Mouse (Mus musculus): Measurements from ENCODE around the gene Znrf2.
"Not testable (repeated sequence)": the region's sequence is repeated elsewhere in the genome, so short reads cannot be mapped to it uniquely, and the experiment has no call there.

Znrf2 gene

DNA sequence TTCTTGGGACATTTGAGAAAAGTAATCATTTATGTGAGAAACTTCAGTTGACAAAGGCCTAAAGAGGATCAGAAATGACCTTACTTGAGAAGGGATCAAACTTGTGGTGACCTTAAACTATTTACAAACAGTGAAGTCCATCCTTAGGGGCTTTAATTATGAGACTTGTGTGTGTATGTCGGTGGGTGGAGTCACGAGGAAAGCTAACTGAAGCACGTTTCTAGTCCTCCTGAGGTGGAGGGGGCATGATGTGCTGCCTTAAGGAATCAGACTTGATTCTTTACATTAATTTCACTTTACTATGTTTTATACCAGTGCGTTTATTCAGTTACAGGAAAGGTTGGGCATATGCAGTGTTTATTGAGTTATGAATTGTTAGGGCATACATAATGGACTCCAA is 2.6 kb downstream of the Znrf2 start:
- Histone ChIP-seq H3K36me3 (ENCODE audit: control insufficient read depth, insufficient read depth, low read length, poor library complexity, severe bottlenecking) (no peaks in the 10 kb centered on the region), H3K27me3 (ENCODE audit: control insufficient read depth, insufficient read depth, low read length, poor library complexity, severe bottlenecking) (no peaks in the 10 kb centered on the region)
- DNase-seq (ENCODE audit: low read depth, low spot score), result no peak

DNA sequence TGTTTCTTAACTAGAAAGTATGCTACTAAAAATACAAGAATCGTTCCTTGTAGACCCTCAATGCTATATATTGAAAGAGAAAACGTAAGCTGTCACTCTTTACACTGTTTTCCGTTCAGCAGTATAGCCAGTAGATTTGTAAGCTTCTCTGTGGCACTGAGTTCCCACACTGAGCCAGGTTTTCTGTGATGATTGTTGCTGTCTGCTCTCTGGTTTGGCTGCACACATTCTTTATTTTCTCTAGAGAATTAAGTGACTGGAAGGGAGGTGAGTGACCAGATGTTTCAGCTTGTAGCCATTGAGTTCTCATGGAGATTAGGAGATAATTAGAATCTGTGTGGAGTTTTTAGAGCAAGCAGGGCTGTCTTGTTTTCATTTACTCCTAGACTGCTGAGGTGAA is 3.0 kb downstream of the Znrf2 start:
- Histone ChIP-seq H3K36me3 (ENCODE audit: control insufficient read depth, insufficient read depth, low read length, poor library complexity, severe bottlenecking) (no peaks in the 10 kb centered on the region), H3K27me3 (ENCODE audit: control insufficient read depth, insufficient read depth, low read length, poor library complexity, severe bottlenecking) (no peaks in the 10 kb centered on the region)
- no peak for DNase-seq (ENCODE audit: low read depth, low spot score)

DNA sequence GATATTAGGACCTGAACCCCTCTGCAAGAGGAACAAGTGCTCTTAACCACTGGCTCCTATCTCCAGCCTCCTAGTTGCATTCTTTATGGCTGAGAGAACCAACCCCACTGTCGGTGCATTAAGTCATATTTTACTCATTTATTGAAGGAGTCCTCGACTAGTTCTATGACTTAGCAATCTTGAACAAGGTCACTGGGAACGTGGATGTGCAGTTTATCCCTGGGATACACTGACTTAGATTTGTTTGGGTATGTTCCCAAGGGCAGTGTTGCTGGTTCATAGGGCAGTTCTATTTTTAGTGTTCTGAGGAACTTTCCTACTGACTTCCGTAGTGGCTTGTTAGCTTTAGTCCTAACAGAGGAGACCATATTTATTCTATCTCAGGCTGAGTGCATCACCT is 5.6 kb downstream of the Znrf2 start:
- DNase-seq (ENCODE audit: low read depth, low spot score), result no peak
- no peaks in the 10 kb centered on the region for H3K36me3 ChIP-seq (ENCODE audit: control insufficient read depth, insufficient read depth, low read length, poor library complexity, severe bottlenecking)
- no peaks in the 10 kb centered on the region for H3K27me3 ChIP-seq (ENCODE audit: control insufficient read depth, insufficient read depth, low read length, poor library complexity, severe bottlenecking)

DNA sequence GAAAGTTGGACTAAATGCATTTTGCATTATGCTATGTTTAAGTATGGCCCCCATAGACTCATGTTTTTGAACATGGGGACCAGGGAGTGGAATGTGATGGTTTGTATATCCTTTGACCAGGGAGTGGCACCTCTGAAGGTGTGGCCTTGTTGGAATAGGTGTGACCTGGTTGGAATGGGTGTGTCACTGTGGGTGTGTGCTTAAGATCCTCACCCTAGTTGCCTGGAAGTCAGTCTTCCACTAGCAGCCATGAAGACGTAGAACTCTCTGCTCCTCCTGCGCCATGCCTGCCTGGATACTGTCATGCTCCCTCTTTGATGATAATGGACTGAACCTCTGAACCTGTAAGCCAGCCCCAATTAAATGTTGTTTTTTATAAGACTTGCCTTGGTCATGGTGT is 7.8 kb downstream of the Znrf2 start:
- H3K36me3 ChIP-seq (ENCODE audit: control insufficient read depth, insufficient read depth, low read length, poor library complexity, severe bottlenecking); H3K27me3 ChIP-seq (ENCODE audit: control insufficient read depth, insufficient read depth, low read length, poor library complexity, severe bottlenecking); DNase-seq (ENCODE audit: low read depth, low spot score): not testable (repeated sequence)

DNA sequence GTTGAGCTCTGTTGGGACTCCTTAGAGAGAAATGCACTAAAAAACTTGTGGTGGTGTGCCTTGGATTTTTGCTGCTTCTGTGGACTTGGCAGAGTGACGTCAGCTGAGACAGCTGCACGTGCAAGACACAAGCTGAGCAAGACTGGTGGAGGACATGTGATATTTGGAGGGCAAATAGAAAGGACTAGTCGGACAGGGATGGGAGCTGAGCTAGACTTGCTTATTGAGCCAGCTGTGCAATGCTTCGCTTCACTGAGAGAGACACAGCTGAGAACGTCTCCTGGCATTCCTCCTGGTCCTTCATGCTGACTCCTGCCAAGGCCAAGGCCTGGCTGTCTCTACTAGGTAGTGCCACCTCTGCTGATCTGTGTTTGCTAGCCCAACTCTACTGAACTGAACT is 10.8 kb downstream of the Znrf2 start:
- H3K36me3 ChIP-seq (ENCODE audit: control insufficient read depth, insufficient read depth, low read length, poor library complexity, severe bottlenecking), result no peaks in the 10 kb centered on the region
- no peaks in the 10 kb centered on the region for H3K27me3 ChIP-seq (ENCODE audit: control insufficient read depth, insufficient read depth, low read length, poor library complexity, severe bottlenecking)
- DNase-seq (ENCODE audit: low read depth, low spot score), result no peak

DNA sequence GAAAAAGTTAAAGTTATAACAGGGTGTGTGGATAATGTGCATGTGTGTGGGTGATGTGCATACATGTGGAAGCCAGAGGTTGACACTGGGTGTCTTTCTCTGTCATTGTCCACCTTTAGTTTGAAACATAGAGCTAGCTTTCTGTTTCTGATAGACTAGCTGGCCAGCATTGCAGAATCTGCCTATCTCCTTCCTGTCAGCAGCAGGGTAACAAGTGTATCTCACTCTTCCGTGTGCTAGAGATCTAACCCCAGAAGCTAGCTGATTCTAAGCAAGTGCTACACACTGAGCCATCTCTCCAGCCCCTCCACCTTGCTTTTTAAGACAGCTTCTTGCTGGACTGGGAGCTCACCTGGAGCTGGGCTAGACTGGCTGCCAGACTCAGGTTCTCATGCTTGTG is 11.6 kb downstream of the Znrf2 start:
- Histone ChIP-seq H3K36me3 (ENCODE audit: control insufficient read depth, insufficient read depth, low read length, poor library complexity, severe bottlenecking) (no peaks in the 10 kb centered on the region), H3K27me3 (ENCODE audit: control insufficient read depth, insufficient read depth, low read length, poor library complexity, severe bottlenecking) (no peaks in the 10 kb centered on the region)
- no peak for DNase-seq (ENCODE audit: low read depth, low spot score)

DNA sequence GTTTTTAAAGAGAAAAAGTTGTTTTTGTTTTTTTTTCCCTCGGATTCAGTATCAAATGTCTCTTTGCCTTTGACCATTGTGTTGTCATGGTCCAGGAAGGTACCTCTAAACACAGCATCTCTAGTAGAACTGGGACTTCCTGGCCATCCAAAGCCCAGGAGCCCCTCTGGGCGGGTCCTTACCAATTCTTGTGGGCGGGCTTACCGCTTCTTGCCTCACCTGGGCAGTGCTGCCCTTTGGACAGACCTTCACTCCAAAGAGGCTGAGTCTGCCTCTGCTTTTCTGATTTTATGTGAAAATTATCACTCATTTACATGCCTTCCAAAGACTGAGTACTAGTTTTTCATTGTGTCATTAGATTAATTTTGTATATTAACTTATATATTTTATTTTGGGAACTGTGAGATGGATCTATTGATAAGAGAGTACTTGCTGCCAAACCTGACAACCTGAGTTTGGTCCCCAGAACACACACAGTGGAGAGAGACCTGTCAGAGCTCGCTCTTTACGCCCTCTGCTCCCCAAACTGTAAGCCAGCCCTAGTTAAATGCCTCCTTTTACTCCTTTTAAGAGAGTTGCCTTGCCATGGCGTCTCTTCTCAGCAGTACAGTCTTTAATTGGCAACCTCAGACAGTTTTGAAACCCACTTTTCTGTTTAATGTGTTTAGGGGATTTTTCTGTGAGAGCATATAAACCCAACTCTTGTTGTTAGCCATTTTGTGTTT is 13.5 kb downstream of the Znrf2 start:
- DNase-seq (ENCODE audit: low read depth, low spot score), result no peak
- no peaks in the 10 kb centered on the region for H3K36me3 ChIP-seq (ENCODE audit: control insufficient read depth, insufficient read depth, low read length, poor library complexity, severe bottlenecking)
- no peaks in the 10 kb centered on the region for H3K27me3 ChIP-seq (ENCODE audit: control insufficient read depth, insufficient read depth, low read length, poor library complexity, severe bottlenecking)

DNA sequence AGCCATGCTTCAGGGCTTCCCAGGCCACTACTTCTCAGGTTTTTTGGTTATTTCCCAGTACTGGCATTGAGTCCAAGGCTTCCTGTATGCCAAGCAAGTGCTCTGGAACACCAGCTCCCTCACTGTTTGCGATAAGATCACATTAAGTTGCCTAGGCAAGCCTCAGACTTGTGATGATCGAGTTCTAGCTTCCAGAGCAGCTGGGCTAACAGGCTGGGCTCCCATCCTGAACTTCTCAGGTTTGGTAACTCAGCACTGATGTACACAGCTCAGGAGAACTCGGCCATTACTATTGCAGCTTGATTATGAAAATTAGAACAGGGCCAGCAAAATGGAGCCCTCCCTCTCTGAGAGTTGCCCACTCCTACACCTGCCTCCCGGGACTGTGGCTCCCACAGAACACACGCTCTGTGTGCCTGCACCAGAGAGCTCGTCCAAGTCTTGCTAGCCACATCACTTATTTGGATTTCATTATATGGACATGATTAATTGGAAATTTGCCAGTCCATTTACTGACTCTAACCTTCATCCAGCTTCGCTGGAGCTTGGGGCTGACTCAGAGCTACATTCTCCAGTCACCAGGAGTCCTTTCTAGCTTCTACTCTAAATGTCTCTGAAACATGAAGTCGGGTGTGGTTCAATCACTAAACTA is 14.5 kb downstream of the Znrf2 start:
- Histone ChIP-seq H3K27me3 (ENCODE audit: control insufficient read depth, insufficient read depth, low read length, poor library complexity, severe bottlenecking) (no peaks in the 10 kb centered on the region), H3K36me3 (ENCODE audit: control insufficient read depth, insufficient read depth, low read length, poor library complexity, severe bottlenecking) (no peaks in the 10 kb centered on the region)
- no peak for DNase-seq (ENCODE audit: low read depth, low spot score)

DNA sequence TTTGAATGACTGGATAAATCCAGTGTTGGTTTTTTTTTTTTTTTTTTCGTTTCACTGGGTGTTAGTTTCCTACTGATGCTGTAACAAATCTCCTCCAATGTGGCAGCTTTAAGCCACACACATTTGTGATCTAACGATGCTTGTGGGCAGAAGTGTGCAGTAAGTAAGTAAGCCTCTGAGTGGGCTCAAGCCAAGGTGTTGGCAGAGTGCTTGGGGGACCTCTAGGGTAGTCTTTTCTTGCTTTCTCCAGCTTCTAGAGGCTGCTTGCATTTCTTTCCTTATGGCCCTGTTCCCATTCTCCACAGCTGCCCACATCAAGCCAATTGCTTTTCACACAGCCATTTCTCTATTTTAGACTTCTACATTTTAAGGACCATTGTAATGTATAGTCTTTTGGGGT is 16.7 kb downstream of the Znrf2 start:
- no peaks in the 10 kb centered on the region for H3K27me3 ChIP-seq (ENCODE audit: control insufficient read depth, insufficient read depth, low read length, poor library complexity, severe bottlenecking)
- DNase-seq (ENCODE audit: low read depth, low spot score), result no peak
- H3K36me3 ChIP-seq (ENCODE audit: control insufficient read depth, insufficient read depth, low read length, poor library complexity, severe bottlenecking), result no peaks in the 10 kb centered on the region

DNA sequence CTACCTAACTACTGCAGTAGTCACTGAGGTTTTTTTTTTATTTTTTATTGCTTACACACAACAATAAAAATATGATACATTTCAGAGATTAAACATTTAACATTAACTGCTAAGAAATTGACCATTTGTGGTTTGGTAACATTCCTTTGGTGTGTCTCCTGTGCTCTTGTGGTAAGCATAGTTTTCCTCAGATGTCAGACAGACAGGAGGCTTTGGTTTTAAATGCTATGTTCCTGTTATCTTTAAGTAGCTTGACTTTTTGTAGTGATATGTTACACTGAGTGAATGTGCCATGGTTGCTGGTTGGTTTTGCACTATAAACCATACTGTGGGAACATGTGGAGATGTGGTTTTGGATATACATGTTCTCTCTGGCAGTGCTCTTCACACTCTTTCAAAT is 19.9 kb downstream of the Znrf2 start:
- H3K36me3 ChIP-seq (ENCODE audit: control insufficient read depth, insufficient read depth, low read length, poor library complexity, severe bottlenecking), result no peaks in the 10 kb centered on the region
- H3K27me3 ChIP-seq (ENCODE audit: control insufficient read depth, insufficient read depth, low read length, poor library complexity, severe bottlenecking), result no peaks in the 10 kb centered on the region
- DNase-seq (ENCODE audit: low read depth, low spot score), result no peak

DNA sequence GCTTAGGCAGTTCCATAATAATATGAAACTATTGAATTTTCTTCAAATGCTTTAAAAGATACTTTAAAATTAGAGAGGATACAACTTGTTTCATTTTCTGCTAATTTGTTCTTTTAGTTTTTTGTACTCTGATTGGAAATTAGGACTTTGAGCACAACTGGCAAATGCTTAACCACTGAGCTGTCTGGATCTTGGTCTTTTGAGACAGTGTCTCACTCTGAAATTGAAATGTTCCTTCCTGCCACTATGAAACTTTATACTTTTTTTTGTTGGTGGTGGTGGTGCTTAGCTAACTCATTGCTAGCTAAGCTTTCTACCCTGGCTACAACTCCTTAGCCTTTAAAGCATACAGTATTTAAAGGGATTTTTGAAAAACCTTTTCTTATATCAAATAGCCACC is 24.7 kb downstream of the Znrf2 start:
- Histone ChIP-seq H3K36me3 (ENCODE audit: control insufficient read depth, insufficient read depth, low read length, poor library complexity, severe bottlenecking) (no peaks in the 10 kb centered on the region), H3K27me3 (ENCODE audit: control insufficient read depth, insufficient read depth, low read length, poor library complexity, severe bottlenecking) (no peaks in the 10 kb centered on the region)
- DNase-seq (ENCODE audit: low read depth, low spot score), result no peak

DNA sequence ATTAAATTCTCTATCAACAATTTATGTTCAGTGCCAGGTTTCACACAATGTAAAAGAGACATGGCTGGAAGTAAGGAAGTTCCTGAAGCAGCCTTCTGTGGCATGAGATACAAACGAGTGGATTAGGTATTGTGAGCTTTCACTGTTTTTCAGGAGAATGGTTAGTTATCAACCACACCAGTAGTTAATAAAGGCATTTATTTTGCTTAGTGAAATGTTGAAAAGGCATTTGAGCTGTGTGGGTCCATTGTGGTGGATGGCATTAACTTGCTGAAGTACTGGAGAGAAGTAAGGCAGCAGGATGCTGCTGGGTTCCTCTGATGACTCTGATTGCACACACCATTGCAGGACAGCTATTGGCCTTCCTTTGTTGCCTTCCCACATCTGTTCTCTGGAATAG is 25.3 kb downstream of the Znrf2 start:
- Histone ChIP-seq H3K36me3 (ENCODE audit: control insufficient read depth, insufficient read depth, low read length, poor library complexity, severe bottlenecking) (no peaks in the 10 kb centered on the region), H3K27me3 (ENCODE audit: control insufficient read depth, insufficient read depth, low read length, poor library complexity, severe bottlenecking) (no peaks in the 10 kb centered on the region)
- no peak for DNase-seq (ENCODE audit: low read depth, low spot score)

DNA sequence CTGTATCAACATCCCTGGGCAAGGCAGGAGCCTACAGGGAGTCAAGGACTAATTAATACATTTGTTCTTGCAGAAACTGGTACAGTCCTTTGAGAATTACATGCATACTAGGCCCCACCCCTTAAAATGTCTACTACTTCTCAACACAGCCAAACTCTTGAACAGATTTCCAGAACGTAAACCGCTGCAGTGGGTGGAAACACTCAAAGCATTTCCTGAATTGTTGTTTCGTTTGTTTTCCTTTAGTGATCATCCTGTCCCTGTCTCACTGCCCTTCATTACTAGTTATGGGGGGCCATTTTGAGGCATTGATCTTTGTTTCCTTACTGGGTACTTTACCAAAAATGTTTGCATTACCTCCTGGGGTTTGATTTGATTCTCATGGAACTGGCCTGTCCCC is 31.8 kb downstream of the Znrf2 start:
- Histone ChIP-seq H3K27me3 (ENCODE audit: control insufficient read depth, insufficient read depth, low read length, poor library complexity, severe bottlenecking) (no peaks in the 10 kb centered on the region), H3K36me3 (ENCODE audit: control insufficient read depth, insufficient read depth, low read length, poor library complexity, severe bottlenecking) (no peaks in the 10 kb centered on the region)
- peak; percentile 32 for DNase-seq (ENCODE audit: low read depth, low spot score)

DNA sequence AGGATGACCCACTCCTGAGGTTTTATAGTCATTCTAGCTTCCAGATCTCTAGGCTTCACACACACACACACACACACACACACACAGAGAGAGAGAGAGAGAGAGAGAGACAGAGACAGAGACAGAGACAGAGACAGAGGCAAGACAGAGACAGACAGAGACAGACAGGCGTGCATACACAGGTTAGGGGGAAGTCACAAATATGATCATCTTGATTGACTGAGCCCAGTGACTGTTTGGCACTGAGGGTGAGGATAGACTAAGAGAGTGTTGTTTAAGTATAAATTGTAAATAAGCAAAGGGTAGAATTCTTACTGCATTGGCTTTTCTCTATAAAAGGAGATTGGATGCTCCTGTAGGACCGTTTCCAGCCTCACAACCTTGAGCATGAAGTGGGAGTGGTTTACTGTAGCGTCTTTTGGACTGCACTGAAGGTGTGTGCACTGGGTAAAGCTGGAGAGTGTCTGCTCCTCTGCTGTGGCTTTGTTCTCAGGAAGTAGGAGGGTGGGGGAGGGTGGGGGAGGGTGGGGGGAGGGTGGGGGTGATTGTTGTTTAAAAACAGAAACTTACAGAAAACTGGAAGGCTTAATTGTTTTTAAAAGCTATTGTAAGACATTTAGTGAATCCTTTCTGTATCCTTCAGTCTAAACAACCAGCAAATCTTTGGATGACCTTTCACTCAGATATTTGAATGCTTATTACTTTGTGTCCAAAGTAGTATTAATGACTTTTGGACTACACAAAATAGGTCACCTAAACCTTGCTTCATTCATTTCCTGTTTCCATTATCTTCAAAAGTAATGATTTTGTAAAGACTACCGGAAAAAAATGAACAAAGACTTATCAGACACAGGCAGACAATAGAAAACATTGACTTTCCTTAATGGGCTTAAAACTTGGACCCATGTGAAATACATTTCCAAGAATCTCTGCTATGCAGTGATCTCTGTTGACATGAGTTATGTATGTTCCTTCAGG is 32.8 kb downstream of the Znrf2 start:
- H3K27me3 ChIP-seq (ENCODE audit: control insufficient read depth, insufficient read depth, low read length, poor library complexity, severe bottlenecking), result no peaks in the 10 kb centered on the region
- DNase-seq (ENCODE audit: low read depth, low spot score), result peak; percentile 24
- H3K36me3 ChIP-seq (ENCODE audit: control insufficient read depth, insufficient read depth, low read length, poor library complexity, severe bottlenecking), result no peaks in the 10 kb centered on the region

DNA sequence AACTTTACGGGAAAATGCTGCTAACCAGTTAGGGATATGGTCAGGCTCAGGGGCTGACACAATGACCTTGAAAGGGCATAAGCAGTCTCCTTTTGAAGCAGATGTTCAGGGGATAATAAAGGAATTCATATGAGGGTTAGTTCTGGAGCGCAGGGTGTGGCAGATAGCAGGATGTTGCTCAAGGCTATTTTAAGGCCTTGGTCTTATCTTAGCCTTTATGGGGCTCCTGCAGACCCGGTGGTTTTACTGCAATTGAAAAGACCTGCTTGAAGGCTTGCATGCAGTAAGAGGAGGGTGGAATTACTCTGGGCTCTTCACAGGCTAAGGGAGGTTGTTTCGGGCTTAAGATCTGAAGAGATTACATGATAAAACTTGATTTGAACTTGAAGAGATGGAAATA is 35.1 kb downstream of the Znrf2 start:
- no peak for DNase-seq (ENCODE audit: low read depth, low spot score)
- Histone ChIP-seq H3K27me3 (ENCODE audit: control insufficient read depth, insufficient read depth, low read length, poor library complexity, severe bottlenecking) (no peaks in the 10 kb centered on the region), H3K36me3 (ENCODE audit: control insufficient read depth, insufficient read depth, low read length, poor library complexity, severe bottlenecking) (no peaks in the 10 kb centered on the region)

All from splenic B cell, adult 2 months (primary cell).